Mouse (Mus musculus): ENCODE data around the gene Slc5a4a.

DNA sequence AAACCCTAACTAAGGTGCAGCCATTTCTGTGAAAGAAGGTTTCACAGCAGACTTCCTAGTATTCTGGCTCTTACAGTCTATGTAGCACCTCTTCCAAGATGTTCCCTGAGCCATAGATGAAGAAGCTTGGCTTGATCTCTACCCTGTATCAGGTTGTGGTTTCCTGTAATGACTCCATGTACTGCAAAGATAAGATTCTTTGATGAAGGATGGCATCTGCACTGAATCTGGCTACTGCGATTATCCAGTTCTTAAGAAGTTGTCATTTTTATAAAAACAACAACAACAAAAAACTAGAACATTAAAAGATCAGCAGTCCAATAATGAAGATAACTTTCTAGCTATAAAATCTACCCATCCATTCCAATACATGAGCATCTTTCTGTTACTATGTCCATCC lies 40.8 kb downstream of the Slc5a4a start:
- no peak for TF ChIP-seq CTCF (conservative IDR thresholded peaks at IDR 0.05; ENCODE audit: low read length)
- TF ChIP-seq NANOG (IDR thresholded peaks at IDR 0.05; ENCODE audit: borderline replicate concordance, low read length) = no peak

Measured in E14TG2a.4 (cell line).